Mouse (Mus musculus) neural tube, embryonic 13.5 days (tissue): ENCODE measurements around the gene Rab11fip4. TPM values are rescaled to one million over a fixed set of nuclear protein-coding genes. Genes with fewer than 3 reads are reported as not detected.

Experiments
- ATAC-seq: fragments of 200-750 bp; cut with Nextera tagmentation; 2 replicates; pipeline ENCODE4 v1.8.0; 2017; ENCODE audit warnings: low read depth, mild to moderate bottlenecking, moderate TSS enrichment, moderate library complexity
- H3K27ac ChIP-seq: fragments of 300-500 bp; sonication (generic); replicated peaks from 2 replicates; pipeline ENCODE4 v1.5.1; 2015; ENCODE audit warnings: moderate library complexity, mild to moderate bottlenecking, inconsistent platforms
- H3K27me3 ChIP-seq: fragments of 300-500 bp; sonication (generic); 2 replicates; pipeline ENCODE4 v1.6.1; 2015; ENCODE audit warnings: mild to moderate bottlenecking, inconsistent platforms
- H3K36me3 ChIP-seq: fragments of 300-500 bp; sonication (generic); 2 replicates; pipeline ENCODE4 v1.6.1; 2015; ENCODE audit warnings: mild to moderate bottlenecking, inconsistent platforms
- H3K4me1 ChIP-seq: fragments of 300-500 bp; sonication (generic); replicated peaks from 2 replicates; pipeline ENCODE4 v1.6.1; 2015; ENCODE audit warnings: inconsistent platforms
- H3K4me2 ChIP-seq: fragments of 300-500 bp; sonication (generic); 2 replicates; pipeline ENCODE4 v1.6.1; 2015; ENCODE audit warnings: inconsistent platforms, mild to moderate bottlenecking, moderate library complexity
- H3K4me3 ChIP-seq: fragments of 300-500 bp; sonication (generic); 2 replicates; pipeline ENCODE4 v1.5.1; 2015; ENCODE audit warnings: mild to moderate bottlenecking, inconsistent platforms
- H3K9ac ChIP-seq: fragments of 300-500 bp; sonication (generic); 2 replicates; pipeline ENCODE4 v1.6.1; 2015; ENCODE audit warnings: moderate library complexity, mild to moderate bottlenecking, inconsistent platforms
- H3K9me3 ChIP-seq: fragments of 300-500 bp; sonication (generic); 2 replicates; pipeline ENCODE4 v1.6.1; 2016; ENCODE audit warnings: inconsistent platforms
- whole genome bisulfite sequencing: fragments of 180-500 bp; shearing (Covaris S2); methylation state at CpG from one replicate; pipeline ENCODE4 v1.1.7; 2015; 5-methylcytosine and 5-hydroxymethylcytosine counted together
- microRNA counts: library from miRNA; unstranded; fragments of <30 nt; microRNA quantifications from one replicate; lab custom pipeline; 2016
- microRNA-seq: library from miRNA; unstranded; fragments of <30 nt; microRNA quantifications from one replicate; pipeline ENCODE4, GENCODE M21; 2016
- polyA plus RNA-seq: library from polyadenylated mRNA; unstranded; fragments of >200 nt; fragmentation: Nextera tagmentation; extraction: Ambion mirVana; gene quantifications from 2 replicates; pipeline ENCODE4 v1.2.1, GENCODE M21; 2015

The Rab11fip4 gene
- polyA plus RNA-seq, 1 experiment from 2014 or later = 24.6 TPM

- H3K4me1 ChIP-seq = peaks cover 28% of the 10 kb centered on the region
- H3K27me3 ChIP-seq = no peaks in the 10 kb centered on the region
- 77% methylated on average over 19 of the region's 19 CpGs for WGBS
- H3K27ac ChIP-seq = peak overlapping the region; percentile 65
- no peak overlapping the region for H3K4me3 ChIP-seq
- no peak overlapping the region for H3K4me2 ChIP-seq
- H3K9me3 ChIP-seq = no peaks in the 10 kb centered on the region
- no peak overlapping the region for H3K9ac ChIP-seq
- H3K36me3 ChIP-seq = no peaks in the 10 kb centered on the region
- peak; percentile 67 for ATAC-seq
These were observed 147.9 kb downstream of the Rab11fip4 start for GRCm38 (mm10) chr11:79738725-79739558.

- no peak for ATAC-seq
- H3K4me3 ChIP-seq = no peak overlapping the region
- WGBS = 90% methylated on average over 10 of the region's 10 CpGs
These were observed 149.9 kb downstream of the Rab11fip4 start for GRCm38 (mm10) chr11:79740740-79741512.

GRCm38 (mm10) chr11:79746552-79747102 lies 155.6 kb downstream of the Rab11fip4 start:
- H3K27ac ChIP-seq = no peak overlapping the region
- no peak for ATAC-seq
- no peaks in the 10 kb centered on the region for H3K4me1 ChIP-seq
- no peak overlapping the region for H3K4me3 ChIP-seq
- H3K27me3 ChIP-seq = no peaks in the 10 kb centered on the region
- no peaks in the 10 kb centered on the region for H3K9me3 ChIP-seq
- H3K9ac ChIP-seq = no peak overlapping the region
- H3K4me2 ChIP-seq = no peak overlapping the region
- WGBS = 86% methylated on average over 11 of the region's 11 CpGs
- no peaks in the 10 kb centered on the region for H3K36me3 ChIP-seq

More at GRCm38 (mm10) chr11:79740740-79741512, 149.9 kb downstream of the Rab11fip4 start:
- H3K36me3 ChIP-seq = no peaks in the 10 kb centered on the region
- no peaks in the 10 kb centered on the region for H3K9me3 ChIP-seq
- H3K4me1 ChIP-seq = peaks cover 28% of the 10 kb centered on the region
- no peak overlapping the region for H3K9ac ChIP-seq
- H3K27me3 ChIP-seq = no peaks in the 10 kb centered on the region
- H3K4me2 ChIP-seq = no peak overlapping the region
- no peak overlapping the region for H3K27ac ChIP-seq

MicroRNA genes within 50 kb of the gene (microRNA counts, 519-probe panel; counts per million panel counts)
- not detected for microRNA mmu-miR-193 (lab: Ali Mortazavi, UCI)
- microRNA mmu-miR-365 (lab: Ali Mortazavi, UCI) = 3,741 counts per million, percentile 57 among the panel's probes with 10 or more counts

Small RNA genes lying within 50 kb of the gene (microRNA-seq; reads per million reads assigned to microRNA genes)
- 2.2 reads per million, percentile 8 among the genes with 10 or more reads in this experiment for gene Mir193a
- gene Mir365-2 = not detected

Other genes starting within 250 kb of the Rab11fip4 start
- 1.5 and 2.4 TPM in 2 replicates for gene Omg, start 87.1 kb upstream of the Rab11fip4 start, polyA plus RNA-seq
- 0.65 and 0.87 TPM in 2 replicates for gene Evi2b, start 67.5 kb upstream of the Rab11fip4 start, polyA plus RNA-seq
- 0.63 TPM in 2 replicates for gene Evi2, start 60.6 kb upstream of the Rab11fip4 start, polyA plus RNA-seq
- 3.5 and 3.8 TPM in 2 replicates for gene Evi2a, start 60.6 kb upstream of the Rab11fip4 start, polyA plus RNA-seq